Mouse (Mus musculus) heart, postnatal 0 days (tissue): ENCODE measurements around the gene Dnajb8.

Experiments
- CTCF ChIP-seq: IDR thresholded peaks from 2 replicates; pipeline ENCODE4 v1.5.1; 2016; ENCODE audit warnings: antibody characterized with exemption, control low read depth, low read depth
- EP300 ChIP-seq: IDR thresholded peaks from 2 replicates; pipeline ENCODE4 v1.6.1; 2016; ENCODE audit warnings: antibody characterized with exemption, low read depth

GRCm38 (mm10) chr6:88189312-88190042 is 32.6 kb upstream of the Dnajb8 start:
- peak; percentile 73 for TF ChIP-seq CTCF
- TF ChIP-seq EP300 = no peak
